Mouse (Mus musculus): ENCODE measurements around the gene Tsfm. TPM values are rescaled to one million over a fixed set of nuclear protein-coding genes. Genes with fewer than 3 reads are reported as not detected.
A peak's percentile ranks its signal among the peaks of the same experiment; 100 is the strongest.

Gene Tsfm
- total RNA-seq, 2 experiments from 2014 or later: 30.2 to 30.7 TPM

DNA sequence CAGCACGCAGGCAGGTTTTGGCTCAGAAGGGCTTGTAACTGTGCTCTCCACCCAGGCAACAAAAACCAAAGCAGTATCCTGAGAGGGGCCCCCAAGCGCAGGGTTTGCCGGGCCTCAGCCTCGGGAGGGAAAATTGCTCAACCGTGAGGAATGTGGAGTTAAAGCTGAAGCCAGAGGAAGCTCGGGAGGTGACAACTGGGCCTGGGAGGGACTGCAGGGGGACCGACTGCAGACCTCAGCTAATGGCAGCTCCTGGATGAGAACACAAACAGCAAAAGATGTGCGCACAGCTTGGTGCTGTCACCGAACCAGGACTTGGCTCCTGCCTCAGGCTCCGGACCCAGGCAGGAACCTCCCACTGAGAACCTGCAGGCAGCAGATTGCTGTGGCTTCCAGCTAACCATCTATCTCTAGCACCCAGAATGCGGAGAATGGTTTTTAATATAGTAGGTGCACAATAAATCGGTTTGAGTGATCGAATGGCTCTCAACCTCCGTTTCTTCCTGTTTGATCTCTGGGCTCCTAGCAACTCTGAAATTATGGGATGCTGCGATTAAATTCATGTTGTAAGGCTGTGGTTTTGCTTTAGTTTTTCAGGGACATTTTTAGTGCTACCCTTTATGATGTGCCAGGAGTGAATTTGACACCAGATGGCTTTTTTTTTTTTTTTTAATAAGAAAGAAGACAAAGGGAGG, 68.2 kb downstream of the Tsfm start:
- TF ChIP-seq CTCF (IDR thresholded peaks at IDR 0.05): no peak
- Histone ChIP-seq H3K27ac (peak overlapping the region; percentile 90), H3K4me3 (no peak overlapping the region)
- peak in 1 of 2 experiments; percentile 41 for DNase-seq (ENCODE audit: extremely low spot score in 1 of 2, low spot score in 2 of 2)
- intact Hi-C loops (cut with DNase I): no loop called here

DNA sequence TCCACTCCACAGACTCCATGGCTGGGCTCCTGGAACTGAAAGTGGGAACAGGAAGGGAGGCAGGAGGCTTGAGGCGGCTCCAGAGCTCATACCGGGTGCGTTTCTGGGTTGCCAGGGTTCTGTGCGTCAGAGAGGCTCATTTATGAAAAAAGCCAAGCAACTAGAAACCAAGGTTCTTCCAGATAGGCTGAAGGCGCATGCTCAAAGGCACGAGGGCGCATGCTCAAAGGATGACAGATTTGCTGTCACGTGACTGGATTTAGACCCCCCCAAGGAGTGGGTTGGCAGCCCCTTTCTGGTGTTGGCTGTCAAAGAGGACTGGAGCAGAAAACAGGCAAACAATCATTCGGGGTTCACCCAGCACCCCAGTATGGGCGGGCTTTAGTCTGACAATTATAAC, 68.9 kb downstream of the Tsfm start:
- no peak for DNase-seq (ENCODE audit: extremely low spot score in 1 of 2, low spot score in 2 of 2)
- peak overlapping the region; percentile 90 for H3K27ac ChIP-seq
- no peak overlapping the region for H3K4me3 ChIP-seq
- TF ChIP-seq CTCF (IDR thresholded peaks at IDR 0.05): no peak
- intact Hi-C loops (cut with DNase I): no loop called here

Small RNA genes lying within 50 kb of the gene (microRNA-seq; reads per million reads assigned to microRNA genes)
- gene Mir26a-2 (10.0 to 25.3 reads per million in 2 experiments), gene Mir546 (0 to 0.24 reads per million in 2 experiments)

Other genes with a start within 250 kb of the Tsfm start
- gene Atp23, start 129.5 kb downstream of the Tsfm start, total RNA-seq (2021): 10 to 100 TPM; 11.7 TPM
- gene Ctdsp2, start 52.1 kb downstream of the Tsfm start, total RNA-seq (2021): 10 to 100 TPM; 79.4 to 83.8 TPM
- under 1 TPM; 0.18 to 0.28 TPM for gene Avil, start 30.1 kb downstream of the Tsfm start, total RNA-seq (2021)
- gene Mettl1, start 10.6 kb upstream of the Tsfm start, total RNA-seq (2021): 10 to 100 TPM; 10.1 to 12.3 TPM
- under 1 TPM in 1 of 2 experiments, not detected in 1; 0.21 TPM for gene Eef1akmt3, start 10.7 kb upstream of the Tsfm start, total RNA-seq (2021)
- gene Cyp27b1, start 17.4 kb upstream of the Tsfm start, total RNA-seq (2021): under 1 TPM; 0.36 to 0.77 TPM
- gene March9, start 29.3 kb upstream of the Tsfm start, total RNA-seq (2021): 10 to 100 TPM; 18.1 to 22.5 TPM
- gene Cdk4, start 32.7 kb upstream of the Tsfm start, total RNA-seq (2021): 10 to 100 TPM; 74.4 to 75.2 TPM
- 10 to 100 TPM; 63.7 to 64.4 TPM for gene Tspan31, start 39.4 kb upstream of the Tsfm start, total RNA-seq (2021)
- gene Agap2, start 44.4 kb upstream of the Tsfm start, total RNA-seq (2021): 100 to 1,000 TPM; 627 to 694 TPM
- gene Os9, start 90.3 kb upstream of the Tsfm start, total RNA-seq (2021): 100 to 1,000 TPM; 109 to 114 TPM
- gene B4galnt1, start 134.4 kb upstream of the Tsfm start, total RNA-seq (2021): 100 to 1,000 TPM; 122 to 125 TPM
- 1 to 10 TPM; 3.8 TPM for gene Slc26a10, start 149.8 kb upstream of the Tsfm start, total RNA-seq (2021)
- 100 to 1,000 TPM; 198 to 208 TPM for gene Arhgef25, start 159.2 kb upstream of the Tsfm start, total RNA-seq (2021)
- gene Dtx3, start 164.9 kb upstream of the Tsfm start, total RNA-seq (2021): 100 to 1,000 TPM; 207 to 223 TPM
- 100 to 1,000 TPM; 113 to 115 TPM for gene Pip4k2c, start 180.7 kb upstream of the Tsfm start, total RNA-seq (2021)
- gene Kif5a, start 232.5 kb upstream of the Tsfm start, total RNA-seq (2021): 1,000 to 10,000 TPM; 1,016 to 1,023 TPM
- 100 to 1,000 TPM; 254 to 259 TPM for gene Dctn2, start 235.5 kb upstream of the Tsfm start, total RNA-seq (2021)

Data from left cerebral cortex, adult 2 months (tissue).